Mouse (Mus musculus): ENCODE results near the gene Tspan18. TPM values are rescaled to one million over a fixed set of nuclear protein-coding genes. Genes with fewer than 3 reads are reported as not detected.

Tspan18 gene
- 20.7 and 25.3 TPM in 2 replicates for polyA plus RNA-seq (2016; fragmentation: Nextera tagmentation; extraction: Ambion mirVana)

DNA sequence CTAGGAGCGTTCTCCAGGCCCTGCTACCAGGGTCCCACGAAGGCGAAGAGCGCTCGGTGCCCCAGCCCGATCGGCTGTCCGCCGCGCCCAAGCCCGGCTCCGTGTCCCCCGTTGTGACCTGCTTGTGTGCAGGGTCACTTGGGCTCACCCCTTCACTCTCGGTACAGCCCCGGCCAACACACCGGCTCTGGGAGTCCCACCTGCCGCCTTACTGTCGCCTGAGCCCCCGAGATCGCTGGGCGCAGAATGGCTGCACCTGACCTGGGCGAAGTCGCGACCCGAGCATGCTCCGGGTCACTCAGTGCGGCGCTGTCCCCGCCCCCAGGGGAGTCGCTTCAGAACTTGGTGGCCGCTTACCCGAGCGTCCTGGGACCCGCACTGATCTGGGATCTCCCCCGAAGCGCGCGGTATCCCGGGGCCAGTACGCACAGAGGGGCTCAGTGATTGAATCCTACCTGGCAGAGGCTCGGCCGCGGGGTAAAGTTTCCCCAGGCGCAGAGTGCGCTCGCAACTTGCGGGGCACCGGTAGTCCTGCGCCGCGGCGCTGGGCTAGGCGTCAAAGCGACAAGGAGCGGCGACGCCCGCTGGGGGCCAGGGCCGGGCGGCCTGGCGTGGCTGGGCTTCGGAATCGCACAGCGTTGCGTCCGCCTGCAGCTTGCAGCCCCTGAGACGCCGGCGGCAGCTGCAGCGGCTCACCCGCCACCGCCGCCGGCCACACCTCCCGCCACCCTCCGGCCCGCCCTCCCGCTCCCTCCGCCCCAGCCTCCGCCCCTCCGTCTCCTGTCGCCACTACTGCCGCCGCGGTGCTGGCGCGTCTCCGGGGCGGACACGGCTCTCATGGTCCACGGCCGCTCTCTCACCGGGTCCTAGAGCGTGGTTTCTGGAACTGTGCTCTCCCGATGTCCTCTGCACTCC is at the start of gene Tspan18:
Tspan18 (minus strand) TSS at position 689 of the 915 bp plus-strand sequence.
- under 1% methylated on average over 95 of the region's 95 CpGs for whole genome bisulfite sequencing
- Histone ChIP-seq H3K27ac (replicated peaks) (peak within 1 kb of the TSS; percentile 84), H3K4me1 (peaks cover 51% of the 10 kb centered on the region), H3K36me3 (replicated peaks) (no peaks in the 10 kb centered on the region), H3K4me3 (peak within 1 kb of the TSS; percentile 84), H3K9me3 (no peaks in the 10 kb centered on the region), H3K27me3 (replicated peaks; ENCODE audit: low read depth, poor library complexity, severe bottlenecking) (peaks cover 37% of the 10 kb centered on the region)
- DNase-seq (ENCODE audit: low spot score): peak; percentile 89

DNA sequence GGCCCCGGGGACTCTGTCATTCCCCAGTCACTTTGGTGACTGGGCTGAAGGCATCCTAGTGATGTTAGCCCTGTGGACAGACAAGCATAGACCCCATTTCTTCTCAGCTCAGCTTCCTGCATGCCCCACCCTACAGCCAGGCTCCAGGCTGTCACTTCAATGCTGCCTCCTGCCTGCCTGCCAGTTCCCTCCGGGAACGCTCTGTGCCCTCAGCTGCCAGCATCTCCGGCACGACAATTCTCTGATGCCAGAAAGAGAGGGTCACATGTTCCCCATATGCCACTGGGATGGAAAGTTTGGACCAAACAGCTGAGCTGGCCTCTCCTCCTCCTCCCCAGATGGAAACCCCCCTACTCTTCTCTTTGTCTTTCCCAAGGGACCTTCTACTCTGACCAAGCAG is 49.5 kb upstream of the Tspan18 start:
- H3K9me3 ChIP-seq: no peaks in the 10 kb centered on the region
- DNase-seq (ENCODE audit: low spot score): no peak
- no peak overlapping the region for H3K4me3 ChIP-seq
- H3K27me3 ChIP-seq (replicated peaks; ENCODE audit: low read depth, poor library complexity, severe bottlenecking): peaks cover 15% of the 10 kb centered on the region; the same call in 1 of the 2 replicates
- no peaks in the 10 kb centered on the region for H3K36me3 ChIP-seq (replicated peaks)
- H3K27ac ChIP-seq (replicated peaks): no peak overlapping the region
- peaks cover 31% of the 10 kb centered on the region for H3K4me1 ChIP-seq
- 88% methylated on average over 5 of the region's 5 CpGs for WGBS

GRCm38 (mm10) chr2:93380680-93381089 is 46.4 kb upstream of the Tspan18 start:
- DNase-seq (ENCODE audit: low spot score): peak; percentile 38
- Histone ChIP-seq H3K9me3 (peaks cover 5% of the 10 kb centered on the region; the same call in 1 of the 2 replicates), H3K27ac (replicated peaks) (no peak overlapping the region), H3K27me3 (replicated peaks; ENCODE audit: low read depth, poor library complexity, severe bottlenecking) (0 out of 2 replicates have a peak, but pooled peaks cover 7% of the 10 kb centered on the region), H3K36me3 (replicated peaks) (no peaks in the 10 kb centered on the region), H3K4me1 (peaks cover 45% of the 10 kb centered on the region), H3K4me3 (no peak overlapping the region)
- WGBS: 22% methylated on average over 2 of the region's 2 CpGs

DNA sequence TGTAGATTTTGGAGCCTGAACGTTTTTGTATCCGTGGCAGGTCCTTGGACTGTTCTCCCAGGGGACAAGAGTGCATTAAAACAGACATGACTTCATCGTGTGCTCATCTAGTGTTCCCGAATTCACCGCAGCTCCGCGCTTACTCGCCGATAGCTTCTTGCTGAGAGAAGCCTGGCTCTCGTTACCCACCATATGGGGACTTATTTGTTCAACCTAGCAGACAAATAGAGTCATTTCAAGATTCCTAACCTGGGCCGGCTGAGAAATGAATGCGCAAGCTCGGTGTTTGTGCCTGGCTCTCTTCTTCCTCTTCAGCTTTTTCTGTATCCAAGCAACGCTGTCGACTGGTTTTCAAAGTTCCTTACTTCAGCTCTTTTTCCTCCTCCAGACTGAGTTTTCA is 43.5 kb upstream of the Tspan18 start:
- H3K36me3 ChIP-seq (replicated peaks): no peaks in the 10 kb centered on the region
- DNase-seq (ENCODE audit: low spot score): no peak
- WGBS: 57% methylated on average over 15 of the region's 15 CpGs
- no peaks in the 10 kb centered on the region for H3K27me3 ChIP-seq (replicated peaks; ENCODE audit: low read depth, poor library complexity, severe bottlenecking)
- no peak overlapping the region for H3K4me3 ChIP-seq
- H3K27ac ChIP-seq (replicated peaks): 0 out of 2 replicates have a peak overlapping the region, but pooled peaks have one; percentile 5
- H3K4me1 ChIP-seq: peaks cover 46% of the 10 kb centered on the region
- H3K9me3 ChIP-seq: peaks cover 5% of the 10 kb centered on the region; the same call in 1 of the 2 replicates

GRCm38 (mm10) chr2:93377157-93377556 is 42.9 kb upstream of the Tspan18 start:
- WGBS: 95% methylated on average over 3 of the region's 3 CpGs
- peaks cover 48% of the 10 kb centered on the region for H3K4me1 ChIP-seq
- no peak for DNase-seq (ENCODE audit: low spot score)
- no peak overlapping the region for H3K4me3 ChIP-seq
- no peak overlapping the region for H3K27ac ChIP-seq (replicated peaks)
- no peaks in the 10 kb centered on the region for H3K27me3 ChIP-seq (replicated peaks; ENCODE audit: low read depth, poor library complexity, severe bottlenecking)
- H3K36me3 ChIP-seq (replicated peaks): no peaks in the 10 kb centered on the region
- peaks cover 5% of the 10 kb centered on the region; the same call in 1 of the 2 replicates for H3K9me3 ChIP-seq

GRCm38 (mm10) chr2:93372872-93373271 is 38.6 kb upstream of the Tspan18 start:
- DNase-seq (ENCODE audit: low spot score): no peak
- no peaks in the 10 kb centered on the region for H3K27me3 ChIP-seq (replicated peaks; ENCODE audit: low read depth, poor library complexity, severe bottlenecking)
- H3K4me3 ChIP-seq: no peak overlapping the region
- WGBS: 96% methylated on average over 10 of the region's 10 CpGs
- peaks cover 5% of the 10 kb centered on the region; the same call in 1 of the 2 replicates for H3K9me3 ChIP-seq
- H3K36me3 ChIP-seq (replicated peaks): no peaks in the 10 kb centered on the region
- peaks cover 37% of the 10 kb centered on the region for H3K4me1 ChIP-seq
- H3K27ac ChIP-seq (replicated peaks): no peak overlapping the region

DNA sequence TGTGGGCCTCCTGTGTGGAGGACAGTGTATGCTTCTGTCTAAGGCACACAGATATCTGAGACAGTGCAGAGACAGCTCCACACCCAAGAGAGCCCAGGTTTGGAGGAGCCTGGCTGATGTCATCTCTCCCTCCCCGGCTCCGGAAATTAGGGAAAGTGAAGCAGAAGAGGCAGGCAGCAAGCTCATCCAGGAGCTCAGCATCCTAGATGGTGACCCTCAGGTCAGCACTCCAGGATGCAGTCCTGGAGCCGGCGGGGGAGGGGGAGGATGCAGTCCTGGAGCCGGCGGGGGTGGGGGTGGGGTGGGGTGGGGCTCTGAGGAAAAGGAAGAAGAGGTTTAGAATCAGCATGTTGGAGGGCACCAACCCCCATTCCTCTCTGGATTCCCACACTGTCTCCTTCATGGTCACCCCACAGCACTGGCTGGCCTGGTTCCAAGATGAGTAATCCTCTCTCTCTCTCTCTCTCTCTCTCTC is 37.8 kb upstream of the Tspan18 start:
- 0 out of 2 replicates have a peak, but pooled peaks cover under 1% of the 10 kb centered on the region for H3K27me3 ChIP-seq (replicated peaks; ENCODE audit: low read depth, poor library complexity, severe bottlenecking)
- no peaks in the 10 kb centered on the region for H3K36me3 ChIP-seq (replicated peaks)
- H3K4me1 ChIP-seq: peaks cover 40% of the 10 kb centered on the region
- no peak overlapping the region for H3K4me3 ChIP-seq
- H3K9me3 ChIP-seq: peaks cover 4% of the 10 kb centered on the region; the same call in 1 of the 2 replicates
- H3K27ac ChIP-seq (replicated peaks): peak overlapping the region; percentile 57; the same call in 1 of the 2 replicates
- WGBS: 12% methylated on average over 6 of the region's 6 CpGs
- peak; percentile 54 for DNase-seq (ENCODE audit: low spot score)

GRCm38 (mm10) chr2:93368954-93369353 is 34.6 kb upstream of the Tspan18 start:
- Histone ChIP-seq H3K4me3 (no peak overlapping the region), H3K4me1 (peaks cover 63% of the 10 kb centered on the region), H3K36me3 (replicated peaks) (no peaks in the 10 kb centered on the region), H3K27ac (replicated peaks) (no peak overlapping the region), H3K9me3 (no peaks in the 10 kb centered on the region), H3K27me3 (replicated peaks; ENCODE audit: low read depth, poor library complexity, severe bottlenecking) (0 out of 2 replicates have a peak, but pooled peaks cover 10% of the 10 kb centered on the region)
- DNase-seq (ENCODE audit: low spot score): no peak
- WGBS: 67% methylated on average over 8 of the region's 8 CpGs

DNA sequence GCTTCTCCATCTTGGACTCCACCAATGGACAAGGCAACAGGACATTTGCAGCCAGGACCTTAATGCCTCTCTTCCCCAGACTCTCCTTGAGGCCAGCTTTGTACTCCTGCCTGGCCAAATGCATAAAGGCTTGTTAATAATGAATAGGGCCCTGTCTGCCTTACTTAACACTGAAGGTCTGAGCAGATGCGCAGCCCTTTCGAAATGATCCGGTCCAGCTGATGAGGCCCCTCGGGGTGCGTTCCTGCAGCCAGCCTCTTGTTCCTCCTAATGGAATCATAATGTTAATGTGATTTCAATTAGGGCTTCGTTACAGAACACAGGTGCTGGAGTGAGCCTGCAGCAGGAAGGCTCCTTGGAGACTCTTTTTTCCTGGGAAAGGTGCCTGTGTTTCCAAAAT is 33.7 kb upstream of the Tspan18 start:
- H3K4me1 ChIP-seq: peaks cover 63% of the 10 kb centered on the region
- 0 out of 2 replicates have a peak, but pooled peaks cover 10% of the 10 kb centered on the region for H3K27me3 ChIP-seq (replicated peaks; ENCODE audit: low read depth, poor library complexity, severe bottlenecking)
- 37% methylated on average over 6 of the region's 6 CpGs for WGBS
- no peak overlapping the region for H3K4me3 ChIP-seq
- peak; percentile 66 for DNase-seq (ENCODE audit: low spot score)
- no peaks in the 10 kb centered on the region for H3K36me3 ChIP-seq (replicated peaks)
- no peaks in the 10 kb centered on the region for H3K9me3 ChIP-seq
- H3K27ac ChIP-seq (replicated peaks): peak overlapping the region; percentile 40; the same call in 1 of the 2 replicates

GRCm38 (mm10) chr2:93365411-93365810 is 31.1 kb upstream of the Tspan18 start:
- no peak overlapping the region; the same call in 1 of the 2 replicates for H3K27ac ChIP-seq (replicated peaks)

DNA sequence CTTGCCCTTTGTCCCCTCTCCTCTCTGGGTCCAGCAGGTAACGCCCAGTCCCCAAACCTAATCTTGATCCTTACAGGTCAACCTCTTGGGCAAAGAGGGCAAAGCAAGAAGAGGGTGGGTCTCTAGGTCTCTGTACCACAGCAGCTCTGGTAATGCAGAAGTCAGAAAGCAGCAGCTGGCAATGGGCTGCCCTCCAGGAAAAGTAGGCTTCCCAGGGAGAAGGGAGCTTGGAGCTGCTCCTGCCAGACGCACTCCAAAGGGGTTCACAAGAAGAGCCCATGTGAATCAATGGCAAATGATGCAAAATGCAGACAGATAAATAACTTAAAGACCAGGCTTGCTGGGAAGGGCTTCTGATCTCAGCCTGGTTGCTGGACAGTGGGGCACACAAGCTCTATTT is 30.6 kb upstream of the Tspan18 start:
- Histone ChIP-seq H3K27me3 (replicated peaks; ENCODE audit: low read depth, poor library complexity, severe bottlenecking) (0 out of 2 replicates have a peak, but pooled peaks cover 16% of the 10 kb centered on the region), H3K4me3 (no peak overlapping the region), H3K9me3 (no peaks in the 10 kb centered on the region), H3K27ac (replicated peaks) (peak overlapping the region; percentile 57), H3K36me3 (replicated peaks) (no peaks in the 10 kb centered on the region), H3K4me1 (peaks cover 67% of the 10 kb centered on the region)
- 66% methylated on average over 2 of the region's 2 CpGs for WGBS
- no peak for DNase-seq (ENCODE audit: low spot score)

More at GRCm38 (mm10) chr2:93365411-93365810, 31.1 kb upstream of the Tspan18 start:
- Histone ChIP-seq H3K9me3 (no peaks in the 10 kb centered on the region), H3K4me3 (no peak overlapping the region), H3K36me3 (replicated peaks) (no peaks in the 10 kb centered on the region), H3K27me3 (replicated peaks; ENCODE audit: low read depth, poor library complexity, severe bottlenecking) (0 out of 2 replicates have a peak, but pooled peaks cover 11% of the 10 kb centered on the region), H3K4me1 (peaks cover 62% of the 10 kb centered on the region)
- no peak for DNase-seq (ENCODE audit: low spot score)
- 65% methylated on average over 9 of the region's 9 CpGs for WGBS

DNA sequence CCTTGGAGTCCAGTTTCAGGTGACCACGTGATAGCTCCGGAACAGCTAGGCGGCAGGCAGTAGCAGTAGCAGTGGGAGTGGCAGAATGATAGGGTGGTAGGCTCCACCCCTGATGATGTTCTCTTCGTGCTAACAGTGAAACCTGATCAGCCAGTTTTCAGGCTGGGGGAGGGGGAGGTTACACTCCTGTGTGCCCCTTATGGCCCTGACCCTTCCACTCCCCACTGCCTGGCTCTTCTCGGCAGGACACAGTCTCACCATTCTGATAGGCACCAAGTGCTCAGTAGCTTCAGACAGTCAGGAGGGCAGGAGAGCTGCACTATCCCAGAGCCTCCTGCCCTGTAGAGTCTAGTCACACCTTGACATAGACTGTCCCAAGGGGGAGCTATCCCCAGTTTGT is 27.1 kb upstream of the Tspan18 start:
- Histone ChIP-seq H3K4me3 (no peak overlapping the region), H3K27me3 (replicated peaks; ENCODE audit: low read depth, poor library complexity, severe bottlenecking) (0 out of 2 replicates have a peak, but pooled peaks cover 10% of the 10 kb centered on the region), H3K4me1 (peaks cover 42% of the 10 kb centered on the region), H3K27ac (replicated peaks) (no peak overlapping the region), H3K9me3 (no peaks in the 10 kb centered on the region), H3K36me3 (replicated peaks) (no peaks in the 10 kb centered on the region)
- WGBS: 20% methylated on average over 5 of the region's 5 CpGs
- peak; percentile 60 for DNase-seq (ENCODE audit: low spot score)
